Mouse (Mus musculus) neural tube, embryonic 11.5 days (tissue): ENCODE results near the gene Fbxo9. TPM values are rescaled to one million over a fixed set of nuclear protein-coding genes. Genes with fewer than 3 reads are reported as not detected.
"Not testable (repeated sequence)": the region's sequence is repeated elsewhere in the genome, so short reads cannot be mapped to it uniquely, and the experiment has no call there.

Source experiments
- ATAC-seq: fragments of 200-750 bp; cut with Nextera tagmentation; 2 replicates; pipeline ENCODE4 v1.8.0; 2017; ENCODE audit warnings: moderate number of reproducible peaks, mild to moderate bottlenecking, moderate TSS enrichment, moderate library complexity; ENCODE audit not compliant: insufficient read depth, low FRiP score, low TSS enrichment
- DNase-seq: peaks from one replicate; pipeline ENCODE4 v3.0.0-alpha.2; 2015; ENCODE audit warnings: low spot score
- H3K27ac ChIP-seq: fragments of 300-500 bp; sonication (generic); 2 replicates; pipeline ENCODE4 v1.5.1; 2014; ENCODE audit warnings: low read depth, mild to moderate bottlenecking, low read length
- H3K27me3 ChIP-seq: fragments of 300-500 bp; sonication (generic); 2 replicates; pipeline ENCODE4 v1.6.1; 2014; ENCODE audit warnings: mild to moderate bottlenecking, low read length, mixed read lengths; ENCODE audit not compliant: control insufficient read depth, insufficient read depth
- H3K36me3 ChIP-seq: fragments of 300-500 bp; sonication (generic); 2 replicates; pipeline ENCODE4 v1.6.1; 2014; ENCODE audit warnings: mild to moderate bottlenecking, low read length, moderate library complexity, mixed read lengths; ENCODE audit not compliant: control insufficient read depth, insufficient read depth
- H3K4me1 ChIP-seq: fragments of 300-500 bp; sonication (generic); 2 replicates; pipeline ENCODE4 v1.6.1; 2014; ENCODE audit warnings: low read length, mixed read lengths; ENCODE audit not compliant: control insufficient read depth, insufficient read depth
- H3K4me2 ChIP-seq: fragments of 300-500 bp; sonication (generic); 2 replicates; pipeline ENCODE4 v1.6.1; 2014; ENCODE audit warnings: low read depth, mild to moderate bottlenecking, moderate library complexity
- H3K4me3 ChIP-seq: fragments of 300-500 bp; sonication (generic); 2 replicates; pipeline ENCODE4 v1.5.1; 2014; ENCODE audit warnings: low read depth, low read length
- H3K9ac ChIP-seq: fragments of 300-500 bp; sonication (generic); 2 replicates; pipeline ENCODE4 v1.6.1; 2014; ENCODE audit warnings: mild to moderate bottlenecking, low read length
- H3K9me3 ChIP-seq: fragments of 300-500 bp; sonication (generic); 2 replicates; pipeline ENCODE4 v1.6.1; 2016; ENCODE audit warnings: low read length; ENCODE audit not compliant: control insufficient read depth
- WGBS: fragments of 180-500 bp; shearing (Covaris S2); extraction: QIAGEN DNeasy Blood & Tissue Kit; methylation state at CpG from one replicate; pipeline ENCODE4 v1.1.7; 2014; 5-methylcytosine and 5-hydroxymethylcytosine counted together
- polyA plus RNA-seq: library from polyadenylated mRNA; unstranded; fragments of >200 nt; fragmentation: Nextera tagmentation; extraction: Ambion mirVana; gene quantifications from 2 replicates; pipeline ENCODE4 v1.2.1, GENCODE M21; 2014

The Fbxo9 gene
- polyA plus RNA-seq, 1 experiment from 2014 or later, result 38.9 TPM

DNA sequence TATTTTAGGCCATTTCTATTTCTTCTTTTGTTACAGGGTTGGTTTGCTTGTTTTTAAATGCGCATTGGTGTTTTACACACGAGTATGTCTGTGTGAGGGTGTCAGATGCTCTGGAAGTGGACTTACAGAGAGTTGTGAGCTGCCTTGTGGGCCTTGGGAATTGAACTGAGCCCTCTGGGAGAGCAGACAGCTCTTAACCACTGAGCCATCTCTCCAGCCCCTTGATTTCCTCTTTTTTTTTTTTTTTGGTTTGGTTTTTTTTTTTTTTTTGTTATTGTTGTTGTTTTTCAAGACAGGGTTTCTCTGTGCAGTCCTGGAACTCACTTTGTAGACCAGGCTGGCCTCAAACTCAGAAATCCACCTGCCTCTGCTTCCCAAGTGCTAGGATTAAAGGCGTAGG lies 35.6 kb downstream of the Fbxo9 start:
- not testable (repeated sequence) for H3K9me3 ChIP-seq, H3K27me3 ChIP-seq, H3K4me2 ChIP-seq, H3K36me3 ChIP-seq, DNase-seq, H3K9ac ChIP-seq, ATAC-seq, H3K4me1 ChIP-seq, H3K4me3 ChIP-seq, H3K27ac ChIP-seq
- 92% methylated on average over 3 of the region's 3 CpGs for WGBS

DNA sequence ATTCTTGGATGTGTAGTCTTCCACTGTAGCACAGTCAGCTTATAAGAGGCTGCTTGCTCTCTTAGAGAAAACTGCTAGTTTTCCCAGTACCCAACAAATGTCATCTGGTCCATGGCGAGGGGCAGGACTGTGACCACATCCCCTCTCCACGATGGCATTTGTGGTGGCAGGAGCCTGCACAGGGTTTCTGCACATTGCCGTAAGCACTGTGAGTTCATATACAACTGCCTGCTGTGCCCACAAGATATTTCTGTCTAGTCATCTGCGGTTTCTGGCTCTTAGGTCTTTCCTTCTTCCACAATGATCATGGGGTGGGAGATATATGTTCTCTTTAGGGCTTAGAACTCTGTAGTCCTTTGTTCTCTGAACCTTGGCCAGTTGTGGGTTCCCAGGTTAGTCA lies 37.2 kb downstream of the Fbxo9 start:
- ATAC-seq (no peak), DNase-seq (no peak)
- no peak overlapping the region for H3K4me2 ChIP-seq
- H3K4me1 ChIP-seq, result no peaks in the 10 kb centered on the region
- H3K9ac ChIP-seq, result no peak overlapping the region
- H3K4me3 ChIP-seq, result no peak overlapping the region
- WGBS, result 86% methylated on average over 4 of the region's 4 CpGs
- no peaks in the 10 kb centered on the region for H3K36me3 ChIP-seq
- H3K27ac ChIP-seq, result no peak overlapping the region
- H3K27me3 ChIP-seq, result no peaks in the 10 kb centered on the region
- no peaks in the 10 kb centered on the region for H3K9me3 ChIP-seq

DNA sequence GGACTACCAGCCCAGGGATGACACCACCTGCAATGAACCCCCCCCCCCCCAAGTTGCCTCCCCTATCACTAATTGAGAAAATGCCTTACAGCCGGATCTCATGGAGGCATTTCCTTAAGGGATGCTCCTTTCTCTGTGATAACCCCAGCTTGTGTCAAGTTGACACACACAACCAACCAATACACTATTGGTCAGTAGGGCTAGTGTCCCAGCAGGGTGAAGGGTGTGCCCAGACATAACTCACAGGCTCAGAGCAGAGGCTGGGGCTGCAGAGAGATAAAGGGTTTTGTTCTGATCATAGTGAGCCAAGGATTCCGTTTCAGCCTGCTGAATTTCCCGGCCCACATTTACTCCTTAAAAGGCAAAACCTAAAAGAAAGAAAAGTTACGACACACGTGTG lies 38.4 kb downstream of the Fbxo9 start:
- no peak for DNase-seq
- Histone ChIP-seq H3K27me3 (no peaks in the 10 kb centered on the region), H3K36me3 (no peaks in the 10 kb centered on the region), H3K4me3 (no peak overlapping the region), H3K9me3 (no peaks in the 10 kb centered on the region), H3K4me2 (no peak overlapping the region), H3K27ac (no peak overlapping the region), H3K4me1 (no peaks in the 10 kb centered on the region), H3K9ac (no peak overlapping the region)
- no peak for ATAC-seq
- 71% methylated on average over 5 of the region's 5 CpGs for WGBS

DNA sequence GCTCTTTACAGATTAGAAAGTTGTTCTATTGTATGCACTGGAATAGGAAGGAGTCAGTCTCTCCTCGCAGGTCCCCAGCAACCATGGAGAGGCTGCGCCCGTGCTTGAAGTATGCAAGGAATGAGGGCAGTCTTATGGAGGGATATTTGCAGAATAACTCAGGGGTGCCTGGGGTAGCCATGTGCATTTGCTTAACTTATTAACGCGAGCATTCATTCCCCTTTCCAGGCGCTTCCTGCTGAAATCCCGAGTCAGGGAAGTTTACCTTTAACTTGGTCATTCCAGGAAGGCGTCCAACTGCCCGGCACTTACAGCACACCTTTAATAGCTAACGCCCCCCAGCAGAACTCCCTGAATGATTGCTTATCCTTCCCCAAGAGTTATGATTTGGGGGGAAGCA lies 44.7 kb downstream of the Fbxo9 start:
- ATAC-seq, result no peak
- DNase-seq, result no peak
- 74% methylated on average over 10 of the region's 10 CpGs for WGBS

DNA sequence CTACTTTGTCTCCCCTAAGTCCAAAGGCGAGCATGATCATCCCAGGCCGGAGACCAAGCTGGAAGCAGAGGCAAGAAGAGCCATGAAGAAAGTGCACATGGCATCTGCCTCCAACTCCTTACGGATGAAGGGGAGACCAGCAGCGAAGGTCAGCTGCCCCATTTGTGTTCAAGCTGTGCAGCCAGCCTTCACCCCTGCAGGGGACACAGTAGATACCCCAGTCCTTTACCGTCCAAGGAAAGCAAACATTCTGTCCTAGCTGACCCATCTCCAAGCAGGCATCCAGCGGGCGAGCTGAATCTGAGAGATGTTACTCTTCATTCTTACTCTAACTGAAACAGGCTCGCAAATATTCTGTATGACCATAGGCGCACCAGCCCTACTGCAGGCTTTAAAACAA lies 46.5 kb downstream of the Fbxo9 start:
- Histone ChIP-seq H3K4me1 (no peaks in the 10 kb centered on the region), H3K27me3 (no peaks in the 10 kb centered on the region), H3K4me2 (no peak overlapping the region), H3K9me3 (no peaks in the 10 kb centered on the region), H3K4me3 (no peak overlapping the region), H3K36me3 (no peaks in the 10 kb centered on the region), H3K27ac (no peak overlapping the region), H3K9ac (no peak overlapping the region)
- WGBS, result 80% methylated on average over 9 of the region's 9 CpGs
- DNase-seq, result no peak
- ATAC-seq, result no peak

More for the DNA sequence above, 44.7 kb downstream of the Fbxo9 start:
- no peak overlapping the region for H3K9ac ChIP-seq
- H3K9me3 ChIP-seq, result no peaks in the 10 kb centered on the region
- H3K27me3 ChIP-seq, result no peaks in the 10 kb centered on the region
- H3K36me3 ChIP-seq, result no peaks in the 10 kb centered on the region
- no peaks in the 10 kb centered on the region for H3K4me1 ChIP-seq
- H3K4me3 ChIP-seq, result no peak overlapping the region
- no peak overlapping the region for H3K4me2 ChIP-seq
- no peak overlapping the region for H3K27ac ChIP-seq

DNA sequence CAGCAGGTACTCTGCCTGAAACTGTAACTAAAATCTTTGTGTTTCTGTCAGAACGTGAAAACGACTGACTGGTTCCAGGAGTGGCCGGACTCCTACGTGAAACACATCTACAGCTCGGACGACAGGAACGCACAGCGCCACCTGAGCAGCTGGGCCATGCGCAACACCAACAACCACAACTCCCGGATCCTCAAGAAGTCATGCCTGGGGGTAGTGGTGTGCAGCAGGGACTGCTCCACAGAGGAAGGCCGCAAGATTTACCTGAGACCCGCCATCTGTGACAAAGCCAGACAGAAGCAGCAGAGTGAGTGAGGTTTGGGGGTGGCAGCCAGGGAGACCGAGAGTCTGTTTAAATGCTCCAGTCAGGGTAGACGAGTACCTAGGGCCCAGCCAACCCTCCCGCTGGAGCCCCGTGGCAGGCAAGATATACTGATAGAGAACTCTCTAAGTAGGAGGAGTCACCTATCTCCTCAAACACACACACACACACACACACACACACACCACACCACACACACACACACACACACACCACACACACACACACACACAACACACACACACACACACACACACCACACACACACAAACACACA lies 49.2 kb downstream of the Fbxo9 start:
- DNase-seq (no peak), ATAC-seq (no peak)
- no peak overlapping the region for H3K27ac ChIP-seq

DNA sequence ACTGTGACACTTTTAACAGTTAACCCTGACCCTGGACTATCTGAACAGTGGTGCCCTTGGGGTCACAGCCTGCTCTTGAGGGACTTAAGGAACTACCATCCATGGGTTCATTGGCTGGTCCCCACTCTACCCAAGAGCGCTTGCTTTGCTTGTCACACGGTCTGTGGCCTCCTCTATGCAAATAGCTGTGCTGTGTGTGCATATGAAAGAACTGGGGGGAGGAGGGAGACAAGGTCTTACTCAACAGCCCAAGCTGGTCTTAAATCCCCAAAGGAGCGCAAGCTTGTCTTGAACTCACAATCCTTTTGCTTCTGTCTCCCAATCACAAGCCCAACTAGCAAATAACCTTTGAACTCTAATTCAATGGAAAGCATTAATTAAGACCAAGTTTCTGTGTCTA lies 54.6 kb downstream of the Fbxo9 start:
- 80% methylated on average over 3 of the region's 3 CpGs for WGBS
- H3K9ac ChIP-seq, result no peak overlapping the region
- no peak overlapping the region for H3K4me2 ChIP-seq
- no peaks in the 10 kb centered on the region for H3K4me1 ChIP-seq
- DNase-seq (no peak), ATAC-seq (no peak)
- H3K4me3 ChIP-seq, result no peak overlapping the region
- H3K27me3 ChIP-seq, result no peaks in the 10 kb centered on the region
- H3K36me3 ChIP-seq, result no peaks in the 10 kb centered on the region
- H3K9me3 ChIP-seq, result no peaks in the 10 kb centered on the region
- H3K27ac ChIP-seq, result no peak overlapping the region

More for the DNA sequence above, 49.2 kb downstream of the Fbxo9 start:
- H3K9ac ChIP-seq, result no peak overlapping the region
- WGBS, result 90% methylated on average over 16 of the region's 16 CpGs
- no peaks in the 10 kb centered on the region for H3K36me3 ChIP-seq
- H3K4me2 ChIP-seq, result no peak overlapping the region
- no peaks in the 10 kb centered on the region for H3K4me1 ChIP-seq
- no peaks in the 10 kb centered on the region for H3K9me3 ChIP-seq
- no peak overlapping the region for H3K4me3 ChIP-seq
- no peaks in the 10 kb centered on the region for H3K27me3 ChIP-seq

DNA sequence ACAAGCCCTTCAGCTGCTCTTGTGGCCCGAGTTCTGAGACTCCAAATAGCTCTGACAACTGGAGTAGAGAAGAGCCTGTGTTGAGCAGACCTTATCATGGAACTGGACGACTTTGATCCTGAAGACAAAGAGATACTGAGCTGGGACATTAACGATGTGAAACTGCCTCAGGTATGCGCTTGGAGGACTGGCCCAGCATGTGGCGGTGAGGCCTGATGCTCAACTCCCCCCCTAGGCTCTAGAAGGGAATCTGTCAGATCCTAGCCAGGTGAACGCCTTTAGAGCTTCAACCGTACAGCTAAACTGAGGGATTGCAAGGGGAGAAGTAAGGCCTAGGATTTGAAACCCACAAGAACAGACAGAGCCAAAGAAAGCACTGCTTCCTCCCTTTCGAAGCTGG lies 55.0 kb downstream of the Fbxo9 start:
- no peaks in the 10 kb centered on the region for H3K36me3 ChIP-seq
- 72% methylated on average over 8 of the region's 8 CpGs for WGBS
- DNase-seq, result no peak

DNA sequence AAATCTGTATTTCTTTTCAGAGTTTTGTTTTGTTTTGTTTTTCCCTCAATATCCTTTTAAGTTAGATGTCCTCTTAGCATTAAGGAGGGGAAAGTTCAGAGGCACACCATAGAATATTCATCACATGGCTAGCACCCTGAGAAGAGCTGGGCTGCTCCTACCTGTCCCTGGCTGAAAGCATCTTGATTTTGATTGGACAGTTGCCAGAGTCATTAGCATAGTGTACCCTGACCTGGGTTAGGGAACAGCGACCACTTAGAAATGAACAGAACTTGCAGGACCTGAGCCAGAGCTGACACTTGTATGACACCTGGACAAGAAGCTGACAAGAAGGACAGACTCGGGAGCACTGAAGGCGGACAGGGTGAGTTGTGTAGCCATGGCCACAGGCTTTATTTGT lies 57.2 kb downstream of the Fbxo9 start, which contains the start of gene Gcm1:
Gcm1 (plus strand) TSS at position 248 of the 400 bp plus-strand sequence.
- Histone ChIP-seq H3K27ac (no peak within 1 kb of the TSS), H3K4me1 (no peaks in the 10 kb centered on the region), H3K4me3 (no peak within 1 kb of the TSS), H3K9ac (no peak within 1 kb of the TSS), H3K9me3 (no peaks in the 10 kb centered on the region), H3K4me2 (no peak within 1 kb of the TSS), H3K27me3 (no peaks in the 10 kb centered on the region), H3K36me3 (no peaks in the 10 kb centered on the region)
- ATAC-seq (no peak), DNase-seq (no peak)
- WGBS, result 59% methylated on average over 3 of the region's 3 CpGs

More for the DNA sequence above, 55.0 kb downstream of the Fbxo9 start:
- no peak for ATAC-seq
- Histone ChIP-seq H3K4me1 (no peaks in the 10 kb centered on the region), H3K4me2 (no peak overlapping the region), H3K9me3 (no peaks in the 10 kb centered on the region), H3K27me3 (no peaks in the 10 kb centered on the region), H3K27ac (no peak overlapping the region), H3K4me3 (no peak overlapping the region), H3K9ac (no peak overlapping the region)
